Mouse (Mus musculus) CD4-positive, CD25-positive, alpha-beta regulatory T cell, adult 4 months (primary cell): ENCODE results near the gene Pea15a. TPM values are rescaled to one million over a fixed set of nuclear protein-coding genes. Genes with fewer than 3 reads are reported as not detected.
A peak's percentile ranks its signal among the peaks of the same experiment; 100 is the strongest.

ENCODE experiments used
- ATAC-seq: one replicate; pipeline ENCODE4 v1.8.0; 2017
- polyA plus RNA-seq, 2 experiments: library from polyadenylated mRNA; unstranded; fragments of 100-300 nt; shearing (Covaris generic); gene quantifications; one replicate each; pipeline ENCODE4 v1.2.1; 2017

Pea15a gene
- polyA plus RNA-seq, 2 experiments from 2014 or later: 55.4 to 76.7 TPM

DNA sequence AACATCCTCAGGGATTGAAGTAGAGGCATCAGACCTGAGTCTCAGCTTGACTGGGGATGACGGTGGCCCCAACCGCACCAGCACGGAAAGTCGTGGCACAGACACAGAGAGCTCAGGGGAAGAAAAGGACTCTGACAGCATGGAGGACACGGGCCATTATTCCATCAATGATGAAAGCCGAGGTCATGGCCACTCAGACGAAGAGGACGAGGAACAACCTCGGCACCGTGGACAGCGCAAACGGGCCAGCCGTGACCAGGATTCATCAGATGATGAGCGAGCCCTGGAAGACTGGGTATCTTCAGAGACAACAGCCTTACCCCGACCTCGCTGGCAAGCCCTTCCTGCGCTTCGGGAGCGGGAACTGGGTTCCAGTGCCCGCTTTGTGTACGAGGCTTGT is 34.2 kb downstream of the Pea15a start:
- no peak for ATAC-seq

DNA sequence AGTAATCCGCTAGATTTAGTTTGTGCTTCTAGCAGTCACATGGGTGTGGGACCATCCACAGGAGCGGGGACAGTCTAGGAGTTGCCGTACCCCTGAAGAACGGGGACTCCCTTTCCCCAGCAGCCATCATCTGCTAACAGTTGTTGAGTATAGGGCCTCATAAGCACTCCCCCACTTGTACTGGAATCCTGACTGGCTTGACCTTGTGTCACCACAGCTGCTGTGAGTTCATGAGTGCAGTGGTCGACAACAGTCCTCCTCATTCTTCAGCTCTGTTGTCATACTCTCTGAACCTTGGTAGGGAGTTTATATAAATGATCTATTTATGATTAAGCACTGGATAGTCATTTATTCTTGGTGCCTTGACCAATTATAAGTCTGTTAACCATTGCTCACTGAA is 36.8 kb downstream of the Pea15a start:
- no peak for ATAC-seq

DNA sequence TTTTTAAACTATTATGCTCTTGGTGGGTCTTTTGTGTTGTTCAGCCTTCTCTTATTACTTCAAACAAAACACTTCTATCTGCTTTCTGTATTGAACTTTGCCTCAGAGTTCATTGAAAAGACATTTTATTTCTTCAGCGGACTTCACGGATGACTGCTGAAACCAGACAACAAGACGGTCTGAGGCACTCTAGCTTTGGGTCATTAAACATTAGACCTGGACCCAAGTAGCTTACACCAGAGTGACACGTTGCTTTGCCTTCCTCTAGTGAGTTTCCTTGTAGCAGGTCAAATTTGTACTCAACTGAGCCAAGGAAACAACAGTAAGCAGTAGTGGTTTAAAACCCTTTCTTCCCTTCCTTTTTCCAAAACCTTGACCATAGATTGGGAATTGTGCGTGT is 38.7 kb downstream of the Pea15a start:
- ATAC-seq: no peak

DNA sequence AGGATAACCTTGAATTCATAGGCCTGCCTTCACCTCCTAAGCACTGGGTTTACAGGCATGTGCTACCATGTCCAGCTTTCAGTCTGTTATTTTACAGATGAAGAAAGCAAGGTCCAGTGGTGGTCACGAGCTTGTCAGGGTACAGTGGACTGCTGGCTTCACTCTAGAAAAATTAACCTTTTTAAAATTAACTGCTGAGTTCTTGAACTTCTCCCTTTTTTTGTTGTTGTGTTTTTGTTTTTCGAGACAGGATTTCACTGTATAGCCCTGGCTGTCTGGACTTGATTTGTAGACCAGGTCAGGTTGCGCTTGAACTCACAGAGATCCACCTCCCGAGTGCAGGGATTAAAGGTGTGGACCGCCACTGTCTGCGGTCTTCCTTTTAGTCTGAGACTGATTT is 43.6 kb downstream of the Pea15a start:
- no peak for ATAC-seq

DNA sequence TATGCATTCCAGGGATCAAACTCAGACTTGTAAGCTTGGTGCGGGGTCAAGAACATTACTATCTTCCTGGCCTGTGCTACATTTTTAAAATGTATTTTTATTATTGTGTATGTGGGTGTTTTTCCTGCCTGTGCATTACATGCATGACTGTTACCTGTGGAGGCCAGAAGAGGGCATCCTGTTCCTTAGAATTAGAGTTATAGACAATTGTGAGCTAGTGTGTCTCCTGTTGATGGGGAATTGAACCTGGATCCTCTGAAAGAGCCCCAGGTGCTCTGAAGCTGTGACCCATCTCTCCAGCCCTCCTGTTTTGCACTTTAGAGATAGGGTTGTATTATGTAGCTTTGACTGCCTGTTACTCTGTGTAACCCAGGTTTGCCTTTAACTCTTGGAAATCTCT is 44.6 kb downstream of the Pea15a start:
- peak; percentile 75 for ATAC-seq

DNA sequence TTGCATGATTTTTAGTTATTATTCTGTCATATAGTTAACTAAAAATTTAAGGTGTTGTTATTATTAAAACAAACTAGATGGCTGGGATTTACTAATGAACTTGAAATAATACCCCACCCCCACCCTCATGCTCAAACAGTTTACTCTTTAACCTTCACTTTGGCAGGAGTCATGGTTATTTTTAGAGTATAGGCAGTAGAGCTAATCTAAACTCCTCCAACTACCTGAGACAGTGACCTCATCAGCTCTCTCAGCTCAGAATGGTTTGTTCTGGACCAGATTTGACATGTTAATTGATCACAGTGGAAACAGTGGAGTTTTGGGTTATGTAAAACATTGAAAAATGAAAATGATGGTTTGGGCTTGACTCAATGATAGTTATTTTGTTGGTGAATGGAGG is 46.1 kb downstream of the Pea15a start:
- ATAC-seq: no peak

DNA sequence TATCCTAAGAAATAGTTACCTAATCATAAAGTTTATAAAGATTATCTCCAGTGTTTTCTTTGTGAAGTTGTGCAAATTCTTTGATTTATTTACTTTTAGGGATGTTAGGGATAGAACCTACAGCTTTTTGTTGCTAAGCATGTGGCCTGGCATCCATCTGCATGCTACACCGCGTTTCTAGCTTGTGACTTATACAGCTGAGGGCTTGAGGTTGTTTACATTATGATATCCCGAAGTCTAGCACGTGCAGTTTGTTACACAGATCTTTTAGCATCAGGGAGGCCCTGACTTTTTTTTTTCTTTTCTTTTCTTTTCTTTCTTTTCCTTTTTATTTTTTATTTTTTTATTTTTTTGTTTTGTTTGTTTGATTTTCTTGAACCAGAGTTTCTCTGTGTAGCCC is 46.6 kb downstream of the Pea15a start:
- no peak for ATAC-seq

DNA sequence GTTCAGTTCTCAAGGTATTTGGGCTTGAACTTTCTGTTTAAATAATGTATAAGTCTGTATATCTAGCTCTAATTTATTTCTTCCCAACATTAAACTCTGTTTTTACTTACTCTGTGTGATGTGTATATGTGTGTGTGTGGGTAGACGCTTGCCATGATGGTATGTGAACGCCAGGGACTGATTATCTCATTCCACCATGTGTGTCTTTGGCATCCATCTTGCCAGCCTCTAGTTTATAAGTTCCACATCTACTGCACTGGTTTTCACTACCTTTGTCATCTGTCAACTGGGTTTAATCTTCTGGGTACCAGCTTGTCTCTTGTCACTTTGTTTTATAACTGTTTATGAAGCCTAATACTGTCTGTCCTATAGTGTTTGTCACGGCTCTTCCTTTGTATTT is 51.1 kb downstream of the Pea15a start:
- ATAC-seq: no peak

DNA sequence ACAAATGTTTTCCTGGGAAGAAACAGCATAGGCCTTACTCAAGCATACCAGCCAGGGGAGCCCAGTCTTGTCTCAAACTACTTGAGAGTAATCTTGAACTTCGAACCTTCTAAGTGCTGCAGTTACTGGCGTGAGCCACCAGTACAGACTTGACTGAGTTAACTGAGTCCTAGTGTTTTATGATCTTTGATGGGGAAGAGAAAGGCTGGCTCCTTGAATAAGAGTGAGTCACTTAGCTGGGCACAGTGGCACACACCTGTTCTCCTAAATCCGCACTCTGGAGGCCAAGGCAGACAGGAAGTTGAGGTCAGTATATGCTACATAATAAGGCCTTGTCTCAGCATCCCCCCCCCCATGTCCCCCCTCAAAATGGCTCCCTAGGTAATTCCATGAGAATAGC is 52.1 kb downstream of the Pea15a start:
- ATAC-seq: no peak

DNA sequence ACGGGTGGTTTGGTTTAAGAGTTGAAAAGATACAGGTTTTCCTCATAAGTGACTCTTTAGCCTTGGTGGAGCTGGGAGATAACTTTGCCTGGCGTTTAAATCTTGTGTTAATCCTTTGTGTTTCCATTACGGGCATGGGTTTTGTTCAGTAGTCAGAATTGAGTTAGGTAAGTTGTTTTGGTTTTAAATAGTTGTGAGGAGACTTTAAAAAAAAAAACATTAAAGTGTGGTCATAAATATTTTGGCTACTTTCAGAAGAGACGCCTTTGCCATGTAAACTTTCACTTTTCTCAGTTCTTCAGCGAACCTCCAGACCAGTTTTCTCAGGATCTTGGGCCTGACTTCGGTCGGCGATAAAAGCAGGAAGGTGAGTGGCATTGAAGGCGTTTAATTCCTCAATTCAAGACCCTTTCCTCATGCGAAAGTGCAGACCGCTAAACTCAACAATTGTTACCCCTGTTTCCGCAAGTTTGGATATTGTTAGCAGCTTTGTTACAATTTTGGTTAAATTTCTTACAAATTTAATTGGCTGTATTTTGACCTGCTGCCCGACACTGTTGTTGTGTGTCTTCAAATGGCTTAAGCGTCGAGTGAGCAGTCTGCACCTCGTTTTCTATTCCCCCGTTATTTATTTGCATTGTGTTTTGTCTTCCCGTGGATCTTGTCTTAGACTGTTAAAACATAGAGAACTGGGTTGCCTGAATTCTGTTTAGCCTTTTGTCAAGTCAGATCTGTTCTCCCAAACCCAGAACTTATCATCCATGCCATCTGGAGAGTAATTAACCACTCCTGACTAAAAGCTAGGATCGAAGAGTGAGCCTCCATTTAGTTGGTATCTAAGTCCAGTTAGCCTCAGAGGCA is 57.4 kb downstream of the Pea15a start:
- no peak for ATAC-seq

DNA sequence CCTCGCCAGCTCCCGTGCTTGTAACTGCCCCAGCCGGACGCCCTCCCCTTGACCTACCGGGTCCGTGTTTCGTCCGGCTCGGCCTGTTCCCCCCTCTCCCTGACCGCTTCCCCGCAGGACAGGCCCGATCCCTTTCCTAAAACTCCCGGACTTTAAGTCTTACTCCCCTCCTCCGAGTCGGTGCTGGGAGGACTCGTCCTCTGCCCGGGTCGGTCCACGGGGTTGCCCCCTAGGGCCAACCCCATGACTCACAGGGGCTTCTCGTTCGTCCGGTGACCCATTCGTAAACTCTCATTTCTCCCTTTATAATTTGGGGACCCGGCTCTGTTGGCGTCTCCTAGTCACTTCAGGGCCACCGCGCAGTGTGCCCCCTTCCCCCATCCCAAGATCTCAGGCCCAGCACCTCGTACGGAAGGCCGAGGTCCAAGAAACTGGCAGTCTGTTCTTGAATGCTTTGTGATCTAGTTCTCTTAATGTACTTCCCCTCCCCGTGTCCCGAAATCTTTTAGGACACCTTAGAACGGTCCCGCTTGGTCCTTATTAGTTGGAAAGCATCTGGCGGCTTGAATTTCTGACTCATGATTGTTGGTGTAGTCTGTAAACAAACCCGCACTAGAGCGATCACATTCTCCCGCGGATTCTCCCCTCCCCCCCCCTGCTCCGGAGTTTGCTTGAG is 58.2 kb downstream of the Pea15a start:
- ATAC-seq: peak; percentile 24

DNA sequence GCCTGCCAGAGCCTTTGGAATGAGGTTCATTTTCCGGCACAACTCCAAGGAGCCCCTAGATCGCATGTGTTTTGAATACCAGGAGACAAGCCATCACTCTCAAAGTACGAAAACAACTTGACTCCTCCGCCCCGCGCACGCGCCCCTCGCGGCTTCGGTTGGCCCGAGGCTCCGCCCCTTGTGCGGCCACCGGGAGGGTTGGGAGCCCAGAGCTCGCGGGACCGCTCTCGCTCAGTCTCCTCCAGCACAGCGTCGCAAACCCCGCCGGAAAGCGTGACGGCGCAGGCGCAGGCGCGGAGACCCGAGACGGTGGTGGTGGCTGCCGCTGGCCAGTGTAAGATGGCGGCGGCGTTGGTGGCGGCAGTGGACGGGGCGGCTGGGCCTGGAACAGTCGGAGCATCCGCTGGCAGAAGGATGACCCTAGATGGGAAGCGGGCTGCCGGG is 58.7 kb downstream of the Pea15a start, which contains the start of gene Dcaf8:
Gene Dcaf8 (plus strand): TSS at position 250 of the 444 bp plus-strand sequence.
- ATAC-seq: peak; percentile 91

Other genes with a start within 250 kb of the Pea15a start
- gene Vangl2, start 178.4 kb downstream of the Pea15a start, polyA plus RNA-seq: 1 to 10 TPM in 1 of 2 experiments, under 1 TPM in 1; 0.67 to 1.2 TPM
- gene Nhlh1, start 149.2 kb downstream of the Pea15a start, polyA plus RNA-seq: not detected
- 100 to 1,000 TPM in 1 of 2 experiments, 10 to 100 TPM in 1; 97.8 to 161 TPM for gene Copa, start 124.3 kb downstream of the Pea15a start, polyA plus RNA-seq
- 100 to 1,000 TPM; 105 to 161 TPM for gene Ncstn, start 124.0 kb downstream of the Pea15a start, polyA plus RNA-seq
- 100 to 1,000 TPM in 1 of 2 experiments, 10 to 100 TPM in 1; 82.9 to 122 TPM for gene Pex19, start 80.0 kb downstream of the Pea15a start, polyA plus RNA-seq
- gene Dcaf8, start 58.7 kb downstream of the Pea15a start, polyA plus RNA-seq: 100 to 1,000 TPM in 1 of 2 experiments, 10 to 100 TPM in 1; 76.5 to 132 TPM
- gene Casq1, start 13.1 kb upstream of the Pea15a start, polyA plus RNA-seq: not detected
- not detected for gene Atp1a4, start 51.6 kb upstream of the Pea15a start, polyA plus RNA-seq
- gene Igsf8, start 54.8 kb upstream of the Pea15a start, polyA plus RNA-seq: 1 to 10 TPM; 3.8 to 5.5 TPM
- gene Atp1a2, start 91.3 kb upstream of the Pea15a start, polyA plus RNA-seq: under 1 TPM; 0.33 to 0.42 TPM
- not detected for gene Kcnj9, start 122.5 kb upstream of the Pea15a start, polyA plus RNA-seq
- not detected for gene Kcnj10, start 134.4 kb upstream of the Pea15a start, polyA plus RNA-seq
- 1 to 10 TPM; 3.6 to 6.0 TPM for gene Pigm, start 169.7 kb upstream of the Pea15a start, polyA plus RNA-seq